Comparison of ENCODE assay signal across 22 mouse cellular contexts in the genomic region with DNA sequence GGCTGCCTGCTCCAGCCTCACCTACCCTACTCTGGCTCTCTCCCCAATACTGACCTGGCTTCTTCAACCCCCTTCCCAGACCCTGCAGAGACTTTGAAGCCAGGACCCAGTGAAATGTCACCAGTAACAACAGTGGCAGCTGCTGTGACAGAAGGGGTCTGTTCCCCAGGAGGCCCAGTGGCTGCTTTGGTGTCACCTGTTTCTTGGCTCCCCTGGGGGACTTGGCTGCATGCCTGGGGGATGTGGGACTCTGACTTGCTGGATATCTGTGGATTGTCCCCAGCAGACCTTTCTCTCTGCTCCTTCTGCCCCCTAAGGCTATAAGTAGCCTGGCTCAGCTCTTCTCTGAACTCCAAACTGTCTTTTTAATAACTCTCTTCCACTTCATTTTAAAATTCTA. TPM values are rescaled to one million over a fixed set of nuclear protein-coding genes. Genes with fewer than 3 reads are reported as not detected.
"Had no signal": no experiment of that assay in that cellular context is flagged by ENCODE, and none has a peak within 500 bp of the region (broad histone marks: within the 10 kb centered on the region; RNA-seq: fewer than 3 reads in every experiment).

A gene (minus strand): TSS at position 1 of the 400 bp plus-strand sequence.

- H3K27me3 ChIP-seq: liver, embryonic 15.5 days; lung, embryonic 15.5 days; megakaryocyte, embryonic 14.5 days had no signal

- DNase-seq: kidney, adult 18-20 months; kidney, adult 9 months; kidney, postnatal 14 days; kidney, postnatal 4 days; lung, adult 18-20 months; lung, postnatal 10 days; lung, postnatal 36 days; thymus, adult 2 months; thymus, postnatal 25 days had no signal

- ATAC-seq: liver, embryonic 12.5 days; midbrain, embryonic 16.5 days had no signal

- H3K9ac ChIP-seq: liver, embryonic 12.5 days; liver, embryonic 15.5 days; lung, embryonic 15.5 days had no signal

- H3K9me3 ChIP-seq: liver, embryonic 12.5 days; liver, embryonic 15.5 days; lung, embryonic 15.5 days; megakaryocyte, embryonic 14.5 days; midbrain, embryonic 10.5 days had no signal

- H3K4me2 ChIP-seq: liver, embryonic 12.5 days; liver, embryonic 15.5 days; lung, embryonic 15.5 days had no signal

- H3K4me3 ChIP-seq: liver, embryonic 12.5 days; liver, embryonic 15.5 days; lung, embryonic 15.5 days; megakaryocyte, embryonic 14.5 days; midbrain, embryonic 10.5 days had no signal

- H3K27ac ChIP-seq: liver, embryonic 12.5 days; liver, embryonic 15.5 days; lung, embryonic 15.5 days; midbrain, embryonic 10.5 days had no signal

RNA-seq across cellular contexts. Expression of the gene that starts here (rescaled TPM):
- total RNA-seq: layer of hippocampus, adult 18-20 months; layer of hippocampus, postnatal 14 days; left cerebral cortex, adult 8-10 months had no signal
- polyA plus RNA-seq: limb, embryonic 11.5 days; liver, embryonic 15.5 days; lung, embryonic 15.5 days; neural tube, embryonic 11.5 days; neural tube, embryonic 14.5 days; testis, adult 2 months had no signal
